ENCODE assay signal across 9 mouse cellular contexts in the genomic region with DNA sequence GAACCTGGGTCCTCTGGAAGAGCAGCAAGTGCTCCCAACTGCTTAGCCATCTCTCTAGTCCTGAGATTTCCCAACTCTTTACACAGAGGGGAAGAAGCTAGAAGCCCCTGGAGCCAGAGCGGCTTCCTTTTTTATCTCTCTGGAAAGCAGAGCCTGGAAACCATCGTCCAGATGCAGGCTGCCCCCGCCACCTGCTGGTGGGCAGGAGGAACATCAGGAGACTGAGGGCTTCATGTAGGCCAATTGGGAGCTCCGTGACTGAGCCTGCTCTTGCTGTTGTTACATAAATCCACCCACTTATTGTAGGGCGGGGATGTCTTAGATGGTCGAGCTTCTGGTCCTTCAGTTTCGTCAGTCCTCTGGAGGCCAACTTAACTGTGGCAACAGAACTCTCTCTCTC. TPM values are rescaled to one million over a fixed set of nuclear protein-coding genes. Genes with fewer than 3 reads are reported as not detected.
DNase-seq lines count a peak whose midpoint lies in the region; ATAC-seq and TF ChIP-seq lines count a peak whose summit lies in the region.
"Had no signal": no experiment of that assay in that cellular context is flagged by ENCODE, and none has a peak within 500 bp of the region (broad histone marks: within the 10 kb centered on the region; RNA-seq: fewer than 3 reads in every experiment).

No protein-coding gene starts in this region.

- H3K4me2 ChIP-seq in liver, postnatal 0 days (ENCODE audit: low read depth, low read length): no peak overlapping the region
- H3K4me2 ChIP-seq in neural tube, embryonic 13.5 days: no peak overlapping the region
- H3K4me2 ChIP-seq: embryonic facial prominence, embryonic 13.5 days had no signal

- no peak for TF ChIP-seq EP300 in liver, postnatal 0 days (IDR thresholded peaks at IDR 0.05; ENCODE audit: low read depth)

- no peak overlapping the region for H3K9ac ChIP-seq in liver, postnatal 0 days (replicated peaks)
- H3K9ac ChIP-seq in neural tube, embryonic 13.5 days: 0 out of 2 replicates have a peak overlapping the region, but pooled peaks have one; percentile 8
- H3K9ac ChIP-seq: embryonic facial prominence, embryonic 13.5 days had no signal

- H3K4me1 ChIP-seq in bone marrow, adult 2 months (ENCODE audit: control insufficient read depth, insufficient read depth, low read length): no peaks in the 10 kb centered on the region
- H3K4me1 ChIP-seq in liver, postnatal 0 days (ENCODE audit: insufficient read depth): no peaks in the 10 kb centered on the region
- peaks cover under 1% of the 10 kb centered on the region; the same call in 1 of the 2 replicates for H3K4me1 ChIP-seq in neural tube, embryonic 13.5 days (replicated peaks)
- H3K4me1 ChIP-seq in testis, adult 2 months (ENCODE audit: control insufficient read depth, insufficient read depth, low read length): no peaks in the 10 kb centered on the region

- intact Hi-C loops in heart, postnatal 10 days (cut with DNase I): loop anchor here (1.0 kb wide), 1 partner anchor 78 kb away; no protein-coding TSS in a partner anchor

- TF ChIP-seq CTCF in bone marrow, adult 2 months (IDR thresholded peaks at IDR 0.05; ENCODE audit: control insufficient read depth, insufficient read depth, low read length): peak; percentile 92
- TF ChIP-seq CTCF in liver, postnatal 0 days (IDR thresholded peaks at IDR 0.05; ENCODE audit: low read depth): peak; percentile 96
- peak; percentile 83; the same call in 1 of the 2 replicates for TF ChIP-seq CTCF in testis, adult 2 months (IDR thresholded peaks at IDR 0.05; ENCODE audit: control insufficient read depth, insufficient read depth, insufficient replicate concordance, low read depth, low read length)

- no peaks in the 10 kb centered on the region for H3K36me3 ChIP-seq in liver, postnatal 0 days (replicated peaks; ENCODE audit: insufficient read depth, low read length)
- no peaks in the 10 kb centered on the region for H3K36me3 ChIP-seq in neural tube, embryonic 13.5 days
- H3K36me3 ChIP-seq in testis, adult 2 months (ENCODE audit: control insufficient read depth, insufficient read depth, low read length): no peaks in the 10 kb centered on the region
- H3K36me3 ChIP-seq: embryonic facial prominence, embryonic 13.5 days had no signal

- no peak for TF ChIP-seq POLR2A in bone marrow, adult 2 months (IDR thresholded peaks at IDR 0.05; ENCODE audit: borderline replicate concordance, control insufficient read depth, low read depth, low read length)
- no peak for TF ChIP-seq POLR2A in testis, adult 2 months (IDR thresholded peaks at IDR 0.05; ENCODE audit: control insufficient read depth, low read depth, low read length)

- peak; percentile 83 for ATAC-seq in erythroblast, adult 5-6 weeks (replicated peaks; ENCODE audit: low FRiP score, poor library complexity, severe bottlenecking)
- ATAC-seq in liver, postnatal 0 days: peak; percentile 67
- ATAC-seq in neural tube, embryonic 13.5 days (ENCODE audit: low read depth): peak; percentile 56

- H3K27me3 ChIP-seq in liver, postnatal 0 days (ENCODE audit: insufficient read depth, low read length): no peaks in the 10 kb centered on the region
- peaks cover 5% of the 10 kb centered on the region; the same call in 1 of the 2 replicates for H3K27me3 ChIP-seq in neural tube, embryonic 13.5 days
- H3K27me3 ChIP-seq in testis, adult 2 months (ENCODE audit: control insufficient read depth, insufficient read depth, low read length): no peaks in the 10 kb centered on the region

- H3K9me3 ChIP-seq in liver, postnatal 0 days (ENCODE audit: low read length): no peaks in the 10 kb centered on the region
- H3K9me3 ChIP-seq in neural tube, embryonic 13.5 days: no peaks in the 10 kb centered on the region
- H3K9me3 ChIP-seq: embryonic facial prominence, embryonic 13.5 days had no signal

- no peak overlapping the region for H3K27ac ChIP-seq in bone marrow, adult 2 months (ENCODE audit: control insufficient read depth, insufficient read depth, low read depth, low read length, poor library complexity)
- H3K27ac ChIP-seq in liver, postnatal 0 days (ENCODE audit: low read depth): no peak overlapping the region
- no peak overlapping the region for H3K27ac ChIP-seq in neural tube, embryonic 13.5 days (replicated peaks)
- H3K27ac ChIP-seq in testis, adult 2 months (ENCODE audit: control insufficient read depth, insufficient read depth, low read depth, low read length): no peak overlapping the region
- H3K27ac ChIP-seq: embryonic facial prominence, embryonic 13.5 days had no signal

- under 1% methylated on average over 7 of the region's 7 CpGs for WGBS in bone marrow, adult 2 months
- WGBS in liver, postnatal 0 days (ENCODE audit: insufficient replicate concordance): under 1% methylated on average over 7 of the region's 7 CpGs
- 0% methylated on average over 7 of the region's 7 CpGs for WGBS in neural tube, embryonic 13.5 days

- H3K4me3 ChIP-seq in bone marrow, adult 2 months (replicated peaks; ENCODE audit: control insufficient read depth, low read depth, low read length): no peak overlapping the region
- no peak overlapping the region for H3K4me3 ChIP-seq in liver, postnatal 0 days (ENCODE audit: low read depth, low read length)
- no peak overlapping the region for H3K4me3 ChIP-seq in neural tube, embryonic 13.5 days
- no peak overlapping the region for H3K4me3 ChIP-seq in testis, adult 2 months (ENCODE audit: control insufficient read depth, low read depth, low read length)
- H3K4me3 ChIP-seq: embryonic facial prominence, embryonic 13.5 days had no signal

- peak; percentile 83 for DNase-seq in CD4-positive helper T cell, adult 2 months (ENCODE audit: low read depth, low spot score)
- DNase-seq in heart, postnatal 10 days: peak; percentile 90 to 93
- peak; percentile 70 to 87 for DNase-seq in kidney, postnatal 25 days
- peak; percentile 85 for DNase-seq in liver, postnatal 0 days

RNA-seq across cellular contexts. Expression of gene Stxbp1, which starts 10.5 kb away (rescaled TPM):
- polyA plus RNA-seq in bone marrow, adult 2 months (2011; ENCODE audit: insufficient read depth, insufficient read length, low replicate concordance, missing spikeins): 2.5 and 3.2 TPM in 2 replicates
- 0.96 and 1.3 TPM in 2 replicates for total RNA-seq in erythroblast, adult 5-6 weeks (2015; ENCODE audit: low replicate concordance)
- total RNA-seq in erythroblast, adult 5-6 weeks (2017; ENCODE audit: low replicate concordance): 0.34 and 0.56 TPM in 2 replicates
- total RNA-seq in heart, postnatal 10 days (2021): 10 to 100 TPM; 25.4 to 25.7 TPM
- polyA plus RNA-seq in liver, postnatal 0 days (2015; fragmentation: Nextera tagmentation; extraction: Ambion mirVana): 2.1 and 2.3 TPM in 2 replicates
- polyA plus RNA-seq in neural tube, embryonic 13.5 days (2015; fragmentation: Nextera tagmentation; extraction: Ambion mirVana): 192 and 198 TPM in 2 replicates
- 12.9 and 15.2 TPM in 2 replicates for polyA plus RNA-seq in testis, adult 2 months (2012; rRNA removed)

RNA-seq across cellular contexts. Expression of gene Fam129b, which starts 18.3 kb away (rescaled TPM):
- 2.1 and 9.9 TPM in 2 replicates for polyA plus RNA-seq in bone marrow, adult 2 months (2011; ENCODE audit: insufficient read depth, insufficient read length, low replicate concordance, missing spikeins)
- 3.1 and 5.8 TPM in 2 replicates for total RNA-seq in erythroblast, adult 5-6 weeks (2015; ENCODE audit: low replicate concordance)
- 2.6 and 5.6 TPM in 2 replicates for total RNA-seq in erythroblast, adult 5-6 weeks (2017; ENCODE audit: low replicate concordance)
- 10 to 100 TPM; 40.4 to 46.2 TPM for total RNA-seq in heart, postnatal 10 days (2021)
- polyA plus RNA-seq in liver, postnatal 0 days (2015; fragmentation: Nextera tagmentation; extraction: Ambion mirVana): 5.2 and 5.9 TPM in 2 replicates
- 35.9 and 37.3 TPM in 2 replicates for polyA plus RNA-seq in neural tube, embryonic 13.5 days (2015; fragmentation: Nextera tagmentation; extraction: Ambion mirVana)
- polyA plus RNA-seq in testis, adult 2 months (2012; rRNA removed): 2.0 and 3.1 TPM in 2 replicates

Comparison
In these comparisons a context has a peak if more than half of its experiments do, and no peak if none do; other contexts are left out.
1. RNA of gene Stxbp1, which starts 10.5 kb away (polyA plus RNA-seq): 192 to 198 TPM in neural tube, embryonic 13.5 days; 12.9 to 15.2 TPM in testis, adult 2 months, 2.5 to 3.2 TPM in bone marrow, adult 2 months and 2.1 to 2.3 TPM in liver, postnatal 0 days; every median in the first group is over 10 times any median in the second.
2. Peak in every context shown above with its lines, with median percentiles within 50 percentile points of each other: DNase-seq, CTCF ChIP-seq and ATAC-seq.